Mouse (Mus musculus) heart, postnatal 0 days (tissue): ENCODE data around the gene Cacna1c.

Experiments used
- CTCF ChIP-seq: IDR thresholded peaks from 2 replicates; pipeline ENCODE4 v1.5.1; 2016; ENCODE audit warnings: antibody characterized with exemption, control low read depth, low read depth
- EP300 ChIP-seq: IDR thresholded peaks from 2 replicates; pipeline ENCODE4 v1.6.1; 2016; ENCODE audit warnings: antibody characterized with exemption, low read depth

- TF ChIP-seq CTCF (no peak), EP300 (no peak)
These were observed 258.7 kb downstream of the Cacna1c start for GRCm38 (mm10) chr6:118937536-118937935.
